Mouse (Mus musculus) heart, embryonic 16.5 days (tissue): ENCODE results near the gene Uox. TPM values are rescaled to one million over a fixed set of nuclear protein-coding genes. Genes with fewer than 3 reads are reported as not detected.

ENCODE experiments used
- ATAC-seq: fragments of 200-750 bp; cut with Nextera tagmentation; replicated peaks from 2 replicates; pipeline ENCODE4 v1.8.0; 2017; ENCODE audit warnings: moderate number of reproducible peaks; ENCODE audit not compliant: insufficient read depth, low FRiP score; ENCODE audit errors: extremely low read depth
- H3K27ac ChIP-seq: fragments of 300-500 bp; sonication (generic); 2 replicates; pipeline ENCODE4 v1.5.1; 2014; ENCODE audit warnings: mild to moderate bottlenecking, low read length, control low read depth, moderate library complexity
- H3K27me3 ChIP-seq: fragments of 300-500 bp; sonication (generic); 2 replicates; pipeline ENCODE4 v1.6.1; 2014; ENCODE audit warnings: low read length, mixed read lengths; ENCODE audit not compliant: control insufficient read depth, insufficient read depth
- H3K36me3 ChIP-seq: fragments of 300-500 bp; sonication (generic); 2 replicates; pipeline ENCODE4 v1.6.1; 2014; ENCODE audit not compliant: control insufficient read depth, insufficient read depth
- H3K4me1 ChIP-seq: fragments of 300-500 bp; sonication (generic); 2 replicates; pipeline ENCODE4 v1.6.1; 2014; ENCODE audit warnings: low read length, mixed read lengths; ENCODE audit not compliant: control insufficient read depth, insufficient read depth
- H3K4me2 ChIP-seq: fragments of 300-500 bp; sonication (generic); 2 replicates; pipeline ENCODE4 v1.6.1; 2014; ENCODE audit warnings: low read depth, mild to moderate bottlenecking, control low read depth, low read length
- H3K4me3 ChIP-seq: fragments of 300-500 bp; sonication (generic); 2 replicates; pipeline ENCODE4 v1.5.1; 2014; ENCODE audit warnings: mild to moderate bottlenecking, control low read depth, low read length
- H3K9ac ChIP-seq: fragments of 300-500 bp; sonication (generic); 2 replicates; pipeline ENCODE4 v1.6.1; 2014; ENCODE audit warnings: low read length, control low read depth
- H3K9me3 ChIP-seq: fragments of 300-500 bp; sonication (generic); replicated peaks from 2 replicates; pipeline ENCODE4 v1.6.1; 2016; ENCODE audit warnings: low read length; ENCODE audit not compliant: control insufficient read depth
- WGBS: fragments of 180-500 bp; shearing (Covaris S2); extraction: QIAGEN DNeasy Blood & Tissue Kit; methylation state at CpG from one replicate; pipeline ENCODE4 v1.1.7; 2014; 5-methylcytosine and 5-hydroxymethylcytosine counted together
- polyA plus RNA-seq: library from polyadenylated mRNA; unstranded; fragments of >200 nt; fragmentation: Nextera tagmentation; extraction: Ambion mirVana; gene quantifications from 2 replicates; pipeline ENCODE4 v1.2.1, GENCODE M21; 2015

The Uox gene
- polyA plus RNA-seq, 1 experiment from 2014 or later, result 0.13 TPM

DNA sequence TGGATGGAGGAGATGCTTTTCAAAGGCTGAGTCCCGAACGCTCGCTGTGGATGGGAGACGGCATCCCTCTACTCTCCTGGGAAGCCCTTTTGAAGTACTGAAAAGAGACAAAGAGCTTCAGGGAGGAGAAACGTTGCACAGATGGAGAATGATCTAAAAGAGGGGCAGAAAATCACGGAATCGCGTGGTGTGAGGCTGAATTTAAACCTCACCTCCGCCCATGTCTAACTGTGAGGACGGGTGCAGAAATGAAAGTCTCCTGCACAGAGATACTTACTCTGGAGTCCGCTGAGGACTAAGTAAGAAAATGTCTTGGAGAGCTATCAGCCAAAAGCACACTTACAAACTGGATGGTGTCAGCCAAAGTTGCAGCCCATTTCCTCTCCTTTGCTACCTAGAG lies 51.7 kb downstream of the Uox start:
- ATAC-seq, result no peak
- Histone ChIP-seq H3K4me2 (no peak overlapping the region), H3K9ac (no peak overlapping the region), H3K4me1 (peaks cover 10% of the 10 kb centered on the region), H3K9me3 (no peaks in the 10 kb centered on the region), H3K4me3 (no peak overlapping the region), H3K36me3 (no peaks in the 10 kb centered on the region), H3K27ac (no peak overlapping the region), H3K27me3 (no peaks in the 10 kb centered on the region)
- 88% methylated on average over 11 of the region's 11 CpGs for WGBS

DNA sequence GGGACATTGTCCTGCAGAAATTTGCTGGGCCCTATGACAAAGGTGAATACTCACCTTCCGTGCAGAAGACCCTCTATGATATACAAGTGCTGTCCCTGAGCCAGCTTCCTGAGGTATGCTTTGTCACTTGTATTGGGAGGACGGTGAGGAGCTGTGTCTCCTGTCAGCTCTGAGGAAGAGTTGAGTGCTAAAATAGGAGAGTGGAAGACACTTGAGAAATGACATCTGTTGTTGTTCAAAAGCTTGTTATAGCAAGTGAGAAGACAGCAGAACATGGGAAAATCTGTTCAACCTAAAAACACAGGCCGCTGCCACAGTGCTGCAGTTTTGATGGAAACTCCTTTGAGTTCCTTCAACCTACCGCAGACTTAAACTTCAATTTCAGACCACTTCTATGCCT lies 55.5 kb downstream of the Uox start:
- peaks cover 4% of the 10 kb centered on the region for H3K4me1 ChIP-seq
- no peak overlapping the region for H3K4me2 ChIP-seq
- no peak overlapping the region for H3K27ac ChIP-seq
- no peak for ATAC-seq
- WGBS, result 69% methylated on average over 4 of the region's 4 CpGs
- H3K36me3 ChIP-seq, result no peaks in the 10 kb centered on the region
- H3K9me3 ChIP-seq, result no peaks in the 10 kb centered on the region
- H3K9ac ChIP-seq, result no peak overlapping the region
- H3K27me3 ChIP-seq, result no peaks in the 10 kb centered on the region
- H3K4me3 ChIP-seq, result no peak overlapping the region

DNA sequence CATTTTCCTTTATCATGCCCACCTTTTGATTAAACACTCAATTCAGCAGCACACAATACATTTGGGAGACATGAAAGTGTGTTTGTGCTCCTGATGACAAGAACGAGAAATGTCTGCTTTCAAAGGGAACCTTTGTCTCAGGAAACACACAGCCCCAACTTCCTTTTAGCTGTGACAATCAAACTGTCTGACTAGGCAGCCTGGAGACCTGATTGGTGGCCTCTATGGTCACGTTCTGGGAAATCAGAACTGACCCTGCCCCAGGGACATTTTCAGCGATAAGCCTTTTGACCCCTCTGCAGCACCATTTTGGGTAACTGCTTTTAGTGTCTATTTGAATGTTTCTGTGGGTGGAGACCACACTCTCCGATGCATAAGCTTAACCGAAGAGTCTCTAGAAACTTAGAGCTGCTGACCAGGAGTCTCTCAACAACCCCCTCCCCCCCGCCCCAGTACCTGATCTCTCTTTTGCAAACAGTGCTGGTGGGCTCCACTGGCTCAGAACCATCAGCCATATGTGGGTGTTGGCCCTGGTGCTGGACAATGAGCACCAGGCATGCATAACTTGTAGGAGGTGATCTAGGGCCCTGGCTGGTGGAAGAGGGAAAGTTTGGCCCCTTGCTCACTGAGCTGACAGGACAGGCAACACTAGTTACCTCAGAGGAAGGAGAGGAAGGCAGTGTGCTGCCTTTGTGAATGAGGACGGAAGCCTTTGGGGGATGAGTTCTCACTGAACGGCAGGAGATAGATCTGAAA lies 58.2 kb downstream of the Uox start:
- 67% methylated on average over 8 of the region's 8 CpGs for WGBS
- ATAC-seq, result no peak
- no peaks in the 10 kb centered on the region for H3K9me3 ChIP-seq

DNA sequence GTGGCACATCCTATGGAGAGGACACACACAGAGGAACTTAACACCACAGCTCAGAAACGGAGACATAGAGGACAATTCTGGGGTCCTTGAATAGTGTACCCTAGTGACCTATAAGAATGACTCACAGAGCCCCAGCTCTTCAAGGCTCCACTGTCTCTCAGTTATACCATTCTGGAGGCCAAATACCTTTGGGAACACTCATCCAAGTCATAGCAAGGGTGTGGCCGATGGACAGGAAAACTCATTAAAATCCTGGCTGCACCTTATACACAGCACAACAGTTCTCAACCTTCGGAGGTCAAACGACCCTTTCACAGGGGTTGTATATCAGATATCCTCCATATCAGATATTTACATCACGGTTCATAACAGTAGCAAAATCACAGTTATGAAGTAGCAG lies 62.3 kb downstream of the Uox start:
- Histone ChIP-seq H3K27me3 (no peaks in the 10 kb centered on the region), H3K36me3 (no peaks in the 10 kb centered on the region), H3K9ac (no peak overlapping the region), H3K4me3 (no peak overlapping the region), H3K9me3 (no peaks in the 10 kb centered on the region), H3K4me2 (no peak overlapping the region), H3K27ac (no peak overlapping the region), H3K4me1 (no peaks in the 10 kb centered on the region)
- WGBS, result 80% methylated on average over 5 of the region's 5 CpGs
- ATAC-seq, result no peak

More for the DNA sequence above, 58.2 kb downstream of the Uox start:
- Histone ChIP-seq H3K4me1 (no peaks in the 10 kb centered on the region), H3K27me3 (no peaks in the 10 kb centered on the region), H3K4me3 (no peak overlapping the region), H3K4me2 (no peak overlapping the region), H3K36me3 (no peaks in the 10 kb centered on the region), H3K9ac (no peak overlapping the region), H3K27ac (no peak overlapping the region)

DNA sequence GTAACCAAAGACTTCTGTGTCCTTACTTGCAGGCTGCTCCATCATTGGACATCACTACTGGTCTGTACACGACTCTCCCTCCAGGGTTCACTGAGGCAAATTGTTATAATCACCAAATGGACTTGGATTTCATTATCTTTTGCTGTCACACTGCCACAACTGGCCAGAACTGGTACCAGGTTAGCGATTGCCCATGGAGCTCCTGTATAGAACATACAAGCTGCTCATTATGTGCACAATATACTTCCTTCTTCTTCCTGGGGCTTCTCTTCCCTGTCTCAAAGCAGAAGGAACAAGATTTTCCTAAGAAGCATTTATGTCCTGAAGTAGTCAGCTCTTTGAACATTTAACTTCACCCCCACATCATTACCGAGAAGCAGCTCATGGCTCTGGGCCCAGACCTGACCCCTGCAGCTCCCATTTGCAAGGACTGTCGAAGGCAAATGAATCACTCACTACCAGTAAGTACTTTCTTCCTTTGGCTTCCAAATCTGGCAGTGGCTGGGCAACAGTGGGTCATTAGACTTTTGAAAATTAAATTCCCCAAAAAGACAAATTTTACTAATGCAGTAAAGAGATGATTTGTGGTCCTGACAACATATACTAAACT lies 71.7 kb downstream of the Uox start:
- no peak overlapping the region for H3K4me2 ChIP-seq
- no peak for ATAC-seq
- WGBS, result 42% methylated on average over 4 of the region's 4 CpGs
- H3K9me3 ChIP-seq, result no peaks in the 10 kb centered on the region
- H3K27me3 ChIP-seq, result no peaks in the 10 kb centered on the region
- H3K4me3 ChIP-seq, result no peak overlapping the region
- no peak overlapping the region for H3K9ac ChIP-seq
- H3K4me1 ChIP-seq, result peaks cover 5% of the 10 kb centered on the region; the same call in 1 of the 2 replicates
- H3K36me3 ChIP-seq, result no peaks in the 10 kb centered on the region
- H3K27ac ChIP-seq, result no peak overlapping the region

DNA sequence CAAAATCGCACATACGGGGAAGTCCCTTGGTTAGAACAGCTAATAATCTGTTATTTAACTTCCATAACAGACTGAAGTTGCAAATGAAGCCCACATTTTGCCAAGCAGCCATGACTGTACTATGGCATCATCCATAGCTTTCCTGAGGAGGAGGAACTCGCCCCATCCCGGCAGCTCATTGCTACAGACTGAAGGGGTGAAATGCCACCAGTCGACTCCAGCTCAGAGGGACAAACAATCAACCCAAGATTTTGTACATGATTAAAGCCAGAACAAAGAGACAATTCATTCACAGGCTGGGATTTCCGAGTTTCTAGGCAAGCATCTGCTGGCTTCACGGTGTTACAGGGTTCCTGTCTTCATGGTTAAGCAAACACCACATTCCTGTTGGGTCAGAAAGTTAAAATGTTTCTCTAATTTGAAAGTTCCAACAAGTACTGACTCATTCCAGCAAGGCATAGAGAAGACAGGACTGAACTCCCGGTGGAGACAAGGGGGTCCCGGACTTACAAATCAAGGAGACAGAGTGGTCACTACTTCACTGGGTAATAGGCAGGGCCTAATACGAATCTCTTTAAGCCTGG lies 79.2 kb downstream of the Uox start:
- 75% methylated on average over 10 of the region's 10 CpGs for WGBS

DNA sequence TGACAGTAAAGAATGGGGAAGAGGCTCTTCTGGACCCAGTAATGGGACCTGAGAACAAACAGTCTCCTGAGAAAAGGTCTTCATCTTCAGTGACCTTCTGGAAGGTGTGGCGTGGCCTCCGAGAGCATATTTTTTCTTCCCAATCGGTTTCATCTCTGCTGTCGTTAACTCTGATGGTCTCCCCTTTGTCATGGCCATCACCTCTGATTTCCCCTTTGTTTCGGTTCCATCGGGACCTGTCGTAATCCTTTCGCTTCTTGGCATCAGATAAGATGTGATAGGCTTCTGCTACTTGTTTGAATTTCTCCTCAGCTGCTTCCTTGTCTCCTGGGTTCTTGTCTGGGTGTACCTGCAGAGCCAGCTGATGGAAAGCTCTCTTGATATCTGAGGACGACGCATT lies 80.5 kb downstream of the Uox start:
- Histone ChIP-seq H3K36me3 (no peaks in the 10 kb centered on the region), H3K4me2 (no peak overlapping the region), H3K9ac (no peak overlapping the region), H3K27ac (no peak overlapping the region), H3K27me3 (no peaks in the 10 kb centered on the region), H3K4me3 (no peak overlapping the region), H3K4me1 (peaks cover 8% of the 10 kb centered on the region), H3K9me3 (no peaks in the 10 kb centered on the region)
- WGBS, result 90% methylated on average over 10 of the region's 10 CpGs
- no peak for ATAC-seq

More for the DNA sequence above, 79.2 kb downstream of the Uox start:
- Histone ChIP-seq H3K9me3 (no peaks in the 10 kb centered on the region), H3K9ac (no peak overlapping the region), H3K27me3 (no peaks in the 10 kb centered on the region), H3K36me3 (no peaks in the 10 kb centered on the region), H3K4me2 (no peak overlapping the region), H3K27ac (no peak overlapping the region), H3K4me1 (peaks cover 5% of the 10 kb centered on the region), H3K4me3 (no peak overlapping the region)
- ATAC-seq, result no peak

DNA sequence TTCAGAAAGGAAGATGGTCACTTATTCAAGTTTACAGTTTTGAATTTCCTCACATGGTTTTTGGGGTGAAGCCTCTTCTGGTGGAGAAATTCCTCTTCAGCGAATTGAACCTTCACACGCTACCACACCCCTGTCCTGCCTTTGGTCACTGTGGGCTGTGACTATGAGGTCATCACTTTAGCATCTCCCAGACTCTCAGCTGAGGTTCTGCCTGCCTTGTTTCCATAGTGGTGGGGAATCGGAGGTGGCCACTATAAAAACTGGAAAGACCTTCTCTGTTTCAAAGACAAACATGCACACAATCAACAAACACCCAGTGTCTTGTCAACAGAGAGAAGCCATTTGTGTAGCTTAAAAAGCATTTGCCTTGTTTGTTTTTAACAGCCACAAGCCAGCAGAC lies 81.0 kb downstream of the Uox start, which contains the start of gene 4930503B20Rik:
Gene 4930503B20Rik, minus strand, starts transcription at position 101 of the 400 bp plus-strand sequence.
- H3K36me3 ChIP-seq, result no peaks in the 10 kb centered on the region
- H3K4me2 ChIP-seq, result no peak within 1 kb of the TSS
- H3K4me3 ChIP-seq, result no peak within 1 kb of the TSS
- H3K27me3 ChIP-seq, result no peaks in the 10 kb centered on the region
- ATAC-seq, result no peak
- H3K4me1 ChIP-seq, result peaks cover 8% of the 10 kb centered on the region
- no peak within 1 kb of the TSS for H3K9ac ChIP-seq
- WGBS, result 61% methylated on average over 3 of the region's 3 CpGs
- no peak within 1 kb of the TSS for H3K27ac ChIP-seq
- H3K9me3 ChIP-seq, result no peaks in the 10 kb centered on the region

DNA sequence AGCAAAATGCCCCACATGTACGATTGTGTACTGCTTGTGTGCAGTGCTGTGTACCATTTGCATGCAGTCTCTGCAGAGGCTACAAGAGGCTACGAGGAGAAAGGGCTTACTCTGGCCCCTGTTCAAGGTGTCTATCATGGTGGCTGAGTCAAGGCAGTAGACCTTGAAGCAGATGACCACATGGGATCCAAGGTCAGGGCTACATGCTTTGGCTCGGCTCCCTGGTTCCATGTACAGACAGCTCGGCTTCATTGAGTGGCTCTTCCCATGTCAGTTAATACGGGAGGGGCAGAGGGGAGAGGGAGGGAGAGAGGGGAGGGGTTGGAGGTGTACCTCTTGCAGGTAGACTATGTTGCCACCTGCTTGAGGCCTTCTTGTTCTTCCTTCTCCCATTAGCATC lies 82.2 kb downstream of the Uox start:
- Histone ChIP-seq H3K9ac (no peak overlapping the region), H3K27me3 (no peaks in the 10 kb centered on the region), H3K4me3 (no peak overlapping the region), H3K4me2 (no peak overlapping the region), H3K27ac (no peak overlapping the region), H3K4me1 (peaks cover 8% of the 10 kb centered on the region), H3K36me3 (no peaks in the 10 kb centered on the region), H3K9me3 (no peaks in the 10 kb centered on the region)
- ATAC-seq, result no peak
- WGBS, result 84% methylated on average over 5 of the region's 5 CpGs
